Mouse (Mus musculus) intestine, embryonic 14.5 days (tissue): Measurements from ENCODE around the gene Palm. TPM values are rescaled to one million over a fixed set of nuclear protein-coding genes. Genes with fewer than 3 reads are reported as not detected.

Experiments
- ATAC-seq: fragments of 200-750 bp; cut with Nextera tagmentation; replicated peaks from 2 replicates; pipeline ENCODE4 v1.8.0; 2017; ENCODE audit warnings: low read depth, moderate number of reproducible peaks, moderate TSS enrichment, moderate library complexity; ENCODE audit not compliant: low FRiP score, low TSS enrichment
- DNase-seq: peaks from one replicate; pipeline ENCODE4 v3.0.0-alpha.2; 2018; ENCODE audit warnings: low spot score
- H3K27ac ChIP-seq: fragments of 300-500 bp; sonication (generic); 2 replicates; pipeline ENCODE4 v1.5.1; 2014; ENCODE audit warnings: low read depth, mild to moderate bottlenecking, control low read depth
- H3K27me3 ChIP-seq: fragments of 300-500 bp; sonication (generic); replicated peaks from 2 replicates; pipeline ENCODE4 v1.6.1; 2014; ENCODE audit warnings: low read length, control low read depth; ENCODE audit not compliant: control insufficient read depth, insufficient read depth
- H3K36me3 ChIP-seq: fragments of 300-500 bp; sonication (generic); 2 replicates; pipeline ENCODE4 v1.6.1; 2014; ENCODE audit warnings: low read length, control low read depth; ENCODE audit not compliant: control insufficient read depth, insufficient read depth
- H3K4me1 ChIP-seq: fragments of 300-500 bp; sonication (generic); replicated peaks from 2 replicates; pipeline ENCODE4 v1.6.1; 2014; ENCODE audit warnings: low read length, control low read depth, mixed read lengths; ENCODE audit not compliant: control insufficient read depth, insufficient read depth
- H3K4me2 ChIP-seq: fragments of 300-500 bp; sonication (generic); 2 replicates; pipeline ENCODE4 v1.6.1; 2014; ENCODE audit warnings: low read length
- H3K4me3 ChIP-seq: fragments of 300-500 bp; sonication (generic); 2 replicates; pipeline ENCODE4 v1.5.1; 2014; ENCODE audit warnings: low read depth, low read length, control low read depth, mixed read lengths
- H3K9ac ChIP-seq: fragments of 300-500 bp; sonication (generic); 2 replicates; pipeline ENCODE4 v1.6.1; 2014; ENCODE audit warnings: mild to moderate bottlenecking, low read length
- H3K9me3 ChIP-seq: fragments of 300-500 bp; sonication (generic); 2 replicates; pipeline ENCODE4 v1.6.1; 2016; ENCODE audit warnings: low read length, control low read depth; ENCODE audit not compliant: control insufficient read depth
- WGBS: fragments of 180-500 bp; shearing (Covaris S2); extraction: QIAGEN DNeasy Blood & Tissue Kit; methylation state at CpG from one replicate; pipeline ENCODE4 v1.1.7; 2014; 5-methylcytosine and 5-hydroxymethylcytosine counted together
- polyA plus RNA-seq: library from polyadenylated mRNA; unstranded; fragments of >200 nt; fragmentation: Nextera tagmentation; extraction: Ambion mirVana; gene quantifications from 2 replicates; pipeline ENCODE4 v1.2.1, GENCODE M21; 2014

Palm gene
- polyA plus RNA-seq, result 63.4 and 66.2 TPM in 2 replicates

- H3K27me3 ChIP-seq, result no peaks in the 10 kb centered on the region
- H3K36me3 ChIP-seq, result no peaks in the 10 kb centered on the region
- DNase-seq, result peak; percentile 91
- peak within 1 kb of the TSS; percentile 89 for H3K9ac ChIP-seq
- ATAC-seq, result peak; percentile 44
- no peaks in the 10 kb centered on the region for H3K9me3 ChIP-seq
- peak within 1 kb of the TSS; percentile 76 for H3K27ac ChIP-seq
- H3K4me3 ChIP-seq, result peak within 1 kb of the TSS; percentile 97
- WGBS, result 5% methylated on average over 49 of the region's 51 CpGs
- H3K4me1 ChIP-seq, result peaks cover 12% of the 10 kb centered on the region
- peak within 1 kb of the TSS; percentile 93 for H3K4me2 ChIP-seq
Observed at GRCm38 (mm10) chr10:79793051-79793737, at the start of gene Palm. Gene Palm (plus strand): TSS chr10:79793572.

GRCm38 (mm10) chr10:79743650-79744365 lies 49.6 kb upstream of the Palm start:
- no peak overlapping the region for H3K4me2 ChIP-seq
- H3K27ac ChIP-seq, result no peak overlapping the region
- H3K4me1 ChIP-seq, result peaks cover 4% of the 10 kb centered on the region; the same call in 1 of the 2 replicates
- H3K4me3 ChIP-seq, result no peak overlapping the region
- peaks cover 56% of the 10 kb centered on the region for H3K36me3 ChIP-seq
- DNase-seq (no peak), ATAC-seq (no peak)
- no peaks in the 10 kb centered on the region for H3K27me3 ChIP-seq
- no peak overlapping the region for H3K9ac ChIP-seq
- 92% methylated on average over 15 of the region's 15 CpGs for WGBS
- peaks cover 27% of the 10 kb centered on the region for H3K9me3 ChIP-seq

- H3K9ac ChIP-seq, result no peak overlapping the region
Observed at GRCm38 (mm10) chr10:79745411-79745810, 48.0 kb upstream of the Palm start.

GRCm38 (mm10) chr10:79745898-79746773 lies 47.2 kb upstream of the Palm start, which contains the start of gene Polrmt:
Gene Polrmt (minus strand): TSS chr10:79746581.
- no peak within 1 kb of the TSS for H3K27ac ChIP-seq
- ATAC-seq, result peak; percentile 94

More at GRCm38 (mm10) chr10:79745411-79745810, 48.0 kb upstream of the Palm start:
- Histone ChIP-seq H3K9me3 (peaks cover 11% of the 10 kb centered on the region), H3K4me1 (peaks cover 4% of the 10 kb centered on the region; the same call in 1 of the 2 replicates), H3K4me3 (peak overlapping the region; percentile 74), H3K27ac (no peak overlapping the region), H3K27me3 (no peaks in the 10 kb centered on the region), H3K36me3 (peaks cover 40% of the 10 kb centered on the region), H3K4me2 (peak overlapping the region; percentile 71)
- ATAC-seq (no peak), DNase-seq (no peak)
- whole genome bisulfite sequencing, result 95% methylated on average over 3 of the region's 3 CpGs

GRCm38 (mm10) chr10:79746774-79747151 lies 46.6 kb upstream of the Palm start:
- 19% methylated on average over 6 of the region's 6 CpGs for WGBS
- no peak overlapping the region for H3K4me3 ChIP-seq
- H3K9me3 ChIP-seq, result no peaks in the 10 kb centered on the region
- no peaks in the 10 kb centered on the region for H3K27me3 ChIP-seq
- ATAC-seq (peak; percentile 52), DNase-seq (no peak)
- no peak overlapping the region for H3K9ac ChIP-seq
- H3K4me2 ChIP-seq, result peak overlapping the region; percentile 71
- no peak overlapping the region for H3K27ac ChIP-seq
- peaks cover 4% of the 10 kb centered on the region; the same call in 1 of the 2 replicates for H3K4me1 ChIP-seq
- peaks cover 27% of the 10 kb centered on the region for H3K36me3 ChIP-seq

More at GRCm38 (mm10) chr10:79745898-79746773, 47.2 kb upstream of the Palm start, which contains the start of gene Polrmt:
- H3K9me3 ChIP-seq, result peaks cover 4% of the 10 kb centered on the region
- H3K4me3 ChIP-seq, result peak within 1 kb of the TSS; percentile 74
- 3% methylated on average over 38 of the region's 38 CpGs for WGBS
- H3K9ac ChIP-seq, result peak within 1 kb of the TSS; percentile 56
- peaks cover 33% of the 10 kb centered on the region for H3K36me3 ChIP-seq
- peak; percentile 92 for DNase-seq
- peaks cover 4% of the 10 kb centered on the region; the same call in 1 of the 2 replicates for H3K4me1 ChIP-seq
- peak within 1 kb of the TSS; percentile 71 for H3K4me2 ChIP-seq
- no peaks in the 10 kb centered on the region for H3K27me3 ChIP-seq

DNA sequence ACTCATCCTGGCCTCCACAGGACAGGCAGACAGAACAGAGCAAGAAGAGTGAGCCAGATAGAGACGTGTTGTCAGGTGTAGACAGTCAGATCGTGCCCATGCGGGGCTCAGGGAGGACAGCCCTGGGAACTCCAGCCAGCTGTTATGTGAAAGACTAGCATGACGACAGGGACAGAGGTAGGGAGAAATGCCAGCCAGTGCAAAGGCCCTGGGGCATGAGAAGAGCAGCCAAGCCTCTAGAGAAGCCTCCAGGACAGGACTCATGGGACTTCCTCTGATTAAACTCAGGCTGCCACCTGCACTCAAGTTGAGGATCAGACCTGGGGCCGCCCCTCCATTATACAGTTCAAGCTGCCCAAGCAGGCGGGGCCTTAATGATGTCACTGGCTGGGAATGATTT lies 44.9 kb upstream of the Palm start:
- Histone ChIP-seq H3K9ac (no peak overlapping the region), H3K4me1 (peaks cover 4% of the 10 kb centered on the region; the same call in 1 of the 2 replicates), H3K27ac (no peak overlapping the region), H3K36me3 (peaks cover 10% of the 10 kb centered on the region), H3K4me2 (no peak overlapping the region), H3K9me3 (no peaks in the 10 kb centered on the region), H3K4me3 (no peak overlapping the region), H3K27me3 (no peaks in the 10 kb centered on the region)
- WGBS, result 85% methylated on average over 6 of the region's 6 CpGs
- ATAC-seq (no peak), DNase-seq (no peak)

- no peak within 1 kb of the TSS for H3K9ac ChIP-seq
- peaks cover 6% of the 10 kb centered on the region; the same call in 1 of the 2 replicates for H3K4me1 ChIP-seq
- DNase-seq, result peak; percentile 70
- ATAC-seq, result peak; percentile 75
- peaks cover 35% of the 10 kb centered on the region for H3K36me3 ChIP-seq
- H3K9me3 ChIP-seq, result no peaks in the 10 kb centered on the region
- H3K4me2 ChIP-seq, result peak within 1 kb of the TSS; percentile 55
- no peak within 1 kb of the TSS for H3K27ac ChIP-seq
- peak within 1 kb of the TSS; percentile 23; the same call in 1 of the 2 replicates for H3K4me3 ChIP-seq
- no peaks in the 10 kb centered on the region for H3K27me3 ChIP-seq
- under 1% methylated on average over 36 of the region's 36 CpGs for WGBS
Observed at GRCm38 (mm10) chr10:79754856-79755516, 38.4 kb upstream of the Palm start, which contains the start of gene Fgf22. Gene Fgf22 (plus strand): TSS chr10:79755076.
